Mouse (Mus musculus): ENCODE measurements around the gene Tmem191c.

DNA sequence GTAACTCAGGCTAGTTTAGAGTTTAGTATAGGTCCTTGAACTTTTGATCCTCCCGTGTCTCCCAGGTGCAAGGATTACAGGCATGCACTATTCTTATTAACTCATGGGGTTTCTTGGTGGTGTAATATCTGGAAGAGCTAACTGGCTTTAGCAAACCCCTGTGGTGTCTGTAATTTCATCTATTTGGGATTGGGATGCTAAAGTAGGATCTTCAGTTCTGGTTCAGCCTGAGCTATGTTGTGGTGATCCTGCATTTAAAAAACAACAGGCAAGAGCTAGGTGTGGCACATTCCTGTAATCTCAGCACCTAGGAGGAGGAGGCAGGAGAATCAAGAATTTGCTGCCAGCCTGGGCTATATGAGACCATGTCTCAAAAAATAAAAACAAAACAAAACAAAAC lies 30.9 kb upstream of the Tmem191c start:
- no peak for TF ChIP-seq POLR2A (IDR thresholded peaks at IDR 0.05; ENCODE audit: borderline replicate concordance, insufficient read depth, low read length)
- no peak for TF ChIP-seq CTCF (IDR thresholded peaks at IDR 0.05; ENCODE audit: borderline replicate concordance, insufficient read depth, low read depth, low read length)

Measured in cerebellum, adult 2 months (tissue).